Mouse (Mus musculus) heart, embryonic 11.5 days (tissue): ENCODE data around the gene Fam192a. TPM values are rescaled to one million over a fixed set of nuclear protein-coding genes. Genes with fewer than 3 reads are reported as not detected.

Experiments
- ATAC-seq: fragments of 200-750 bp; cut with Nextera tagmentation; replicated peaks from 2 replicates; pipeline ENCODE4 v1.8.0; 2017; ENCODE audit warnings: moderate library complexity; ENCODE audit not compliant: insufficient number of reproducible peaks, low FRiP score, low TSS enrichment
- H3K27ac ChIP-seq: fragments of 300-500 bp; sonication (generic); 2 replicates; pipeline ENCODE4 v1.5.1; 2014; ENCODE audit warnings: mild to moderate bottlenecking, low read depth, low read length
- H3K27me3 ChIP-seq: fragments of 300-500 bp; sonication (generic); 2 replicates; pipeline ENCODE4 v1.6.1; 2014; ENCODE audit warnings: mild to moderate bottlenecking, low read length, mixed read lengths; ENCODE audit not compliant: control insufficient read depth, insufficient read depth
- H3K36me3 ChIP-seq: fragments of 300-500 bp; sonication (generic); 2 replicates; pipeline ENCODE4 v1.6.1; 2014; ENCODE audit warnings: mild to moderate bottlenecking, low read length, moderate library complexity, mixed read lengths; ENCODE audit not compliant: control insufficient read depth, insufficient read depth
- H3K4me1 ChIP-seq: fragments of 300-500 bp; sonication (generic); 2 replicates; pipeline ENCODE4 v1.6.1; 2014; ENCODE audit warnings: low read length; ENCODE audit not compliant: control insufficient read depth, insufficient read depth
- H3K4me2 ChIP-seq: fragments of 300-500 bp; sonication (generic); 2 replicates; pipeline ENCODE4 v1.6.1; 2014; ENCODE audit warnings: mild to moderate bottlenecking, moderate library complexity
- H3K4me3 ChIP-seq: fragments of 300-500 bp; sonication (generic); 2 replicates; pipeline ENCODE4 v1.5.1; 2014; ENCODE audit warnings: low read depth, low read length
- H3K9ac ChIP-seq: fragments of 300-500 bp; sonication (generic); 2 replicates; pipeline ENCODE4 v1.6.1; 2014; ENCODE audit warnings: mild to moderate bottlenecking, low read depth, low read length, moderate library complexity
- H3K9me3 ChIP-seq: fragments of 300-500 bp; sonication (generic); replicated peaks from 2 replicates; pipeline ENCODE4 v1.6.1; 2016; ENCODE audit warnings: low read length; ENCODE audit not compliant: control insufficient read depth
- WGBS: fragments of 180-500 bp; shearing (Covaris S2); extraction: QIAGEN DNeasy Blood & Tissue Kit; methylation state at CpG from one replicate; pipeline ENCODE4 v1.1.7; 2014; ENCODE audit not compliant: insufficient replicate concordance; 5-methylcytosine and 5-hydroxymethylcytosine counted together
- polyA plus RNA-seq: library from polyadenylated mRNA; unstranded; fragments of >200 nt; fragmentation: Nextera tagmentation; extraction: Ambion mirVana; gene quantifications from 2 replicates; pipeline ENCODE4 v1.2.1, GENCODE M21; 2014

Gene Fam192a
- polyA plus RNA-seq, 1 experiment from 2014 or later: 44.3 TPM

DNA sequence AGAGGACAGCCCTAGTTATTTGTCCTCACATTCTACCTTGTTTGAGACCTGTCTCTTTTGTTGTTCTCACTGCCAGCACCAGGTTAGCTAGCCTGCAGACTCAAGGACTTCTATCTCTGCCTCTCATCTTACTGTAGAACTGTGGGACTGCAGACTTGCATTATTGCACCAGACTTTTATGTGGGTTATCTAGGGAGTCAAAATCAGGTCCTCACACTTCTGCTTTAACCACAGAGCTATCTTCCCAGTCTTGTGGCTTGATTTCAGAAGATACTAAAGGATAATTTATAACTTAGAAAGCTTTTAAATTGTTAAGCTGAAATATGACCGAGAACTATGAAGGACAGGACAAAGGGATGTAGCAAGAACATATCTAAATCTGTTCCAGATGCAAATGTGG lies 23.1 kb upstream of the Fam192a start:
- Histone ChIP-seq H3K27me3 (no peaks in the 10 kb centered on the region), H3K4me1 (no peaks in the 10 kb centered on the region), H3K4me2 (no peak overlapping the region), H3K4me3 (no peak overlapping the region), H3K36me3 (peaks cover 6% of the 10 kb centered on the region; the same call in 1 of the 2 replicates), H3K27ac (no peak overlapping the region), H3K9ac (no peak overlapping the region), H3K9me3 (no peaks in the 10 kb centered on the region)
- 94% methylated on average over 1 of the region's 1 CpGs for WGBS
- no peak for ATAC-seq

DNA sequence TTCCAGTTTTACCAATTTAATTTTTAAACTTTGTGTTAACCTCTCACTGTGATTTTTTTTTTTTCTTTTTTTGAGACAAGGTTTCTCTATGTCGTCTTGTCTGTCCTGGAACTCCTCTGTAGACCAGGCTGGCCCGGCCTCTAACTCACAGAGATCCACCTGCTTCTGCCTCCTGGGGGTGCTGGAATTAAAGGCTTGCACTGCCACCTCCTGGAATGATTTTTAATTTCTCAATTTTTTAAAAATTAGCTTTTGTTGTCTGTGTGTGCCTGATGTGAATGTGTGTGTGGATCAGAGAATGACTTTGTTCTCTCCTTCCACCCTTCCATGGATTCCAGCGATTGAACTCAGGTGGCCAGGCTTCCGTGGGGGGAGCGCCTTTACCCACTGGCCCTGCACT lies 5.3 kb upstream of the Fam192a start:
- Histone ChIP-seq H3K4me1 (peaks cover 6% of the 10 kb centered on the region), H3K4me3 (no peak overlapping the region), H3K9me3 (no peaks in the 10 kb centered on the region), H3K36me3 (no peaks in the 10 kb centered on the region), H3K27ac (no peak overlapping the region), H3K4me2 (no peak overlapping the region), H3K9ac (no peak overlapping the region), H3K27me3 (no peaks in the 10 kb centered on the region)
- no peak for ATAC-seq
- WGBS: 88% methylated on average over 5 of the region's 5 CpGs

DNA sequence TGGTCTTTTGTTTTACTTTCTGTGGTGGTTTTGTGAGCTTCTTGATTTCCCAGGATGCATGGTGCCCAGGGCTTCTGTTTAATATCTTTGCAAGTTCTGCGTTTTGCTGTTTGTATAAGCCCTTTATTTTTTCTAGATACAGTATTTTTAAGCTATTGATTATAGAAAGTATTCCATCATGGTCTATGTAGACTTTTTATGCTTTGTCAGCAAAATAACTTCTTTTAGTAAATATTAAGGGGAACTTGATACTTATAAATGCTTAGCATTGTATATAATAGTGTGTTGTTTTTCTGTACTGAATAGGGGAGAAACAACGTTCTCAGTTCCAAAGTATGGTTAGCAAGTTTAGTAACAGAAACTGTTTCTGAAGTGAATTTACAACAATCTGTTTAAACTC lies 2.2 kb upstream of the Fam192a start:
- Histone ChIP-seq H3K4me1 (peaks cover 13% of the 10 kb centered on the region), H3K9me3 (no peaks in the 10 kb centered on the region), H3K36me3 (no peaks in the 10 kb centered on the region), H3K4me2 (no peak overlapping the region), H3K27ac (no peak overlapping the region), H3K4me3 (no peak overlapping the region), H3K27me3 (no peaks in the 10 kb centered on the region), H3K9ac (no peak overlapping the region)
- no peak for ATAC-seq
- WGBS: 87% methylated on average over 2 of the region's 2 CpGs

DNA sequence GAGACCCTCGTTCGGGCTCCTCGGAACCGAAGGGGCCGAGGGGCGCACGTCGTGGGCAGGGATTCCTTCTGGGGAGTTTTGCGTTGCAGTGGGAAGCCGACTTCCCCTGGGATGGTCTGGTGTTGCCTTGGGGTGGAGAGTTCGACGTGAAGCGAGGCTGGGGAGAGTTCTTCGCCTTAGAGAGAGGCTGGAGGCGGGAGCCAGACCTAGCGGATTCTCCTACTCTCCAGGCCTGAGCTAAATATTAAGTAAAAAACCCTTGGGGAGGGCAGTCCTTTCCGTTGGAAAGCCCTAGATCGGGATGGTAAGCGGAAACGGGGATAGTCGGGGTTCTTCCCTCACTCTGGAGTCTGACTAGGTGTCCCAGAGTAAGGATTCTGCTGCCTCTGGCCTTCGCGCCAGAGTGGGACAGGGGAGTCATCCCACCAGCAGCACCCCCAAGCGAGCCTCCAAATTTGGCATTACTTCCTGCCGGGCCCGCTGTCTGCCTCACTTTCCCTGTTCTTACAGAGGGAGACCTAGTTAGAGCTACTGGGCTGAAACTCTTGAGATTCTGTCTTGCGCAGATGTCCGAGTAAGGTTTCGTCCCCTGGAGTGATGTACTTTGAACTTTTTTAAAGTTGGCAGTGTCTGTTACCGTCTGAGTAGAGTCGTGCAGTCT lies 804 bp upstream of the Fam192a start:
- no peaks in the 10 kb centered on the region for H3K36me3 ChIP-seq
- H3K9me3 ChIP-seq: no peaks in the 10 kb centered on the region
- ATAC-seq: no peak
- peak overlapping the region; percentile 93 for H3K4me2 ChIP-seq
- H3K27me3 ChIP-seq: no peaks in the 10 kb centered on the region
- peak overlapping the region; percentile 86 for H3K27ac ChIP-seq
- H3K4me3 ChIP-seq: peak overlapping the region; percentile 99
- H3K4me1 ChIP-seq: peaks cover 13% of the 10 kb centered on the region
- H3K9ac ChIP-seq: peak overlapping the region; percentile 97
- under 1% methylated on average over 31 of the region's 31 CpGs for WGBS

DNA sequence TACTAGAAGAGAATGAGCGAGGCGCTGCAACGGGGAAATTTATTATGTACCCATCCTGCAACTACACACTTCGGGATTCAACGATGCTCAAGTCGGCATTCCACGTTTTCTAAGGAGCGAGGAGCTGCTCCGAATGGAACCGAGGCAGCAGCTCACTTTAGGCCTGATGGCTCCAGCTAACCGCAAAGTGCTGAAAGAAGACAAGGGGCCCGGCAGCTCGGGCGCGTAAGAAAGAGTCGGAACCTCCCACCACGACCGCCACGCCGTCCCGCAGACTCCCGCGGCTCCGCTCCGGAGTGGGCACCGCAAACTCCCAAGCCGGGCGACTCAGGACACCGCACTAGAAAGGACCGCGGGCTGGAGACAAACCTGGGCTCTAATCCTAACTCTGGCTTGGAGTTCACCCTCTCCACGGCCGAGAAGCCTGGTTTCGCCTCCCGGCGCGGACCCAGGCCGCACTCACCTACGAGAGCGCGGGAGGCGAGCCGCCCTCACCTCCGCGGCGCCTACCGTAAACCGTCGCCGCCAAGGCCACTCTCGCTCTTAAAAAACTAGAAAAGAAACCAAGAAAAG lies 677 bp downstream of the Fam192a start:
- Histone ChIP-seq H3K27ac (peak overlapping the region; percentile 84), H3K4me1 (peaks cover 13% of the 10 kb centered on the region), H3K4me2 (peak overlapping the region; percentile 85), H3K4me3 (peak overlapping the region; percentile 99), H3K36me3 (no peaks in the 10 kb centered on the region), H3K27me3 (no peaks in the 10 kb centered on the region), H3K9ac (peak overlapping the region; percentile 94), H3K9me3 (no peaks in the 10 kb centered on the region)
- ATAC-seq: peak; percentile 11; the same call in 1 of the 2 replicates
- under 1% methylated on average over 51 of the region's 51 CpGs for WGBS

DNA sequence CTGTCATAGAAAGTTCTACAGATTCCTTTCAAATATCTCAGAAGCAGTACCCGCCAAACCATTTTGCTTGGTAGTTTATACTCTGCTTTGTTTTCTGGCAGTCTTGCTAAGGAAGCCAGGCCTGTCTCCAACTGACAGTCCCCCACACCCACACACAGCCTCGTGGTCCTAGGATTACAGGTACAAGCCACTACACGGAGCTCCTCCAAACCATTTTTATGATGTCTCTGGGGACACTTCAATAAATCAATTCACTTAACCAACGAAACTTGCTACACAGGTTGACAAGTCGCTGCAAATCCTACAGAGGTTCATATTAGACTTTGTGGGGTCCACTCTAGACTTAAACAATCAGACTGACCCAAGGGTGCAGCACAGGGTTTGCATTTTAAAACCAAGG lies 1.3 kb downstream of the Fam192a start:
- Histone ChIP-seq H3K36me3 (no peaks in the 10 kb centered on the region), H3K4me3 (peak overlapping the region; percentile 99), H3K9ac (peak overlapping the region; percentile 94), H3K27me3 (no peaks in the 10 kb centered on the region), H3K9me3 (no peaks in the 10 kb centered on the region), H3K4me2 (peak overlapping the region; percentile 85), H3K27ac (no peak overlapping the region), H3K4me1 (peaks cover 13% of the 10 kb centered on the region)
- 29% methylated on average over 5 of the region's 5 CpGs for WGBS
- ATAC-seq: no peak

DNA sequence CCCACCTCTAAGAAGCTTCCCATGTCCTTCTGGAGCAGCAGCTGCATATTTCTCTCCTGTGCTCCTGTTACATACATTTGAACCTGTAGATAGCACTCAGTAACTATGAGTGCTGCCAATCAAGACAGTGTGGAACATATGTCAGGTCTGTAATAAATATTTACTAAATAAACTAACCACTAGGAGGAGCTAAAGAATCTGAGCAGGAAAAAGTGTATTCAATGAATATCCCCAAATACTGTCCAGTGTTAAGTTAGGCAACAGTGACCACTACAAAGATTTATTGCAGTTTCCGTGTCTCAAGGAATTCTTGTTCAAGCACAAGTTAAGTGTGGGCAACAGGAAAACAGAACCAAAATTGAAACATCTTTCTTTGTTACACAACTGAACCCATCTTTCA lies 7.6 kb downstream of the Fam192a start:
- ATAC-seq: no peak
- WGBS: 70% methylated on average over 1 of the region's 1 CpGs

DNA sequence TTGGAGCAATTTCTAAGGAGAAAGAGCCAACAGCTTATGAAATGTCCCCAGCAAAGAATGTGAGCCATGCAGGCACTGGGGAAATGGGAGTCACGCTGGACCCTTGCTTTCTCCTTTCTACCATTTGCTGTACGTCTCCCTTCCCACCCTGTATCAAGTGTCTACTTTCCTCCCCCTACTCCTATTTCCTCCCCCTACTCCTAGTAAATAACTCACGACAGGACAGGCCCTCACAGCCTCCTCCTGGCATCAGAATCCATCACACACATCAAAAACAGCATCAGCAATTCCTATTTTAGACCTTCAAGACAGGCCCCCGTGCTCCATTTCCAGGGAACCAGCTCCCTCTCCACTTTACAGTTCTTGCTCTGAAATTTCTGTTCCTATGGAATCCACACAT lies 10.1 kb downstream of the Fam192a start:
- WGBS: 76% methylated on average over 4 of the region's 4 CpGs
- ATAC-seq: no peak
- Histone ChIP-seq H3K9ac (no peak overlapping the region), H3K27me3 (no peaks in the 10 kb centered on the region), H3K27ac (no peak overlapping the region), H3K4me1 (no peaks in the 10 kb centered on the region), H3K4me3 (no peak overlapping the region), H3K9me3 (no peaks in the 10 kb centered on the region), H3K36me3 (peaks cover 12% of the 10 kb centered on the region), H3K4me2 (no peak overlapping the region)

More for the DNA sequence above, 7.6 kb downstream of the Fam192a start:
- H3K9ac ChIP-seq: no peak overlapping the region
- no peak overlapping the region for H3K4me3 ChIP-seq
- no peaks in the 10 kb centered on the region for H3K4me1 ChIP-seq
- no peaks in the 10 kb centered on the region for H3K9me3 ChIP-seq
- peaks cover under 1% of the 10 kb centered on the region; the same call in 1 of the 2 replicates for H3K36me3 ChIP-seq
- no peak overlapping the region for H3K27ac ChIP-seq
- H3K27me3 ChIP-seq: no peaks in the 10 kb centered on the region
- no peak overlapping the region for H3K4me2 ChIP-seq
